Mouse (Mus musculus): ENCODE results near the gene Nxpe3. TPM values are rescaled to one million over a fixed set of nuclear protein-coding genes. Genes with fewer than 3 reads are reported as not detected.
A peak's percentile ranks its signal among the peaks of the same experiment; 100 is the strongest.

Nxpe3 gene
- polyA plus RNA-seq, 1 experiment from 2014 or later = 0.99 TPM

- Histone ChIP-seq H3K9me3 (replicated peaks; ENCODE audit: control insufficient read depth, low read length) (no peaks in the 10 kb centered on the region), H3K4me3 (ENCODE audit: low read depth, low read length) (peak overlapping the region; percentile 93), H3K27me3 (ENCODE audit: control insufficient read depth, insufficient read depth, low read length) (no peaks in the 10 kb centered on the region), H3K4me2 (peak overlapping the region; percentile 84), H3K4me1 (ENCODE audit: control insufficient read depth, insufficient read depth, low read length) (peaks cover 9% of the 10 kb centered on the region), H3K9ac (ENCODE audit: low read depth, low read length) (peak overlapping the region; percentile 86), H3K36me3 (ENCODE audit: control insufficient read depth, insufficient read depth, low read length) (peaks cover 7% of the 10 kb centered on the region), H3K27ac (ENCODE audit: low read depth, low read length) (peak overlapping the region; percentile 90)
- peak; percentile 6; the same call in 1 of the 2 replicates for ATAC-seq (replicated peaks; ENCODE audit: insufficient number of reproducible peaks, low FRiP score, low TSS enrichment)
- WGBS (ENCODE audit: insufficient replicate concordance) = under 1% methylated on average over 33 of the region's 40 CpGs
Measured at GRCm38 (mm10) chr16:55821571-55821981, 73.5 kb downstream of the Nxpe3 start.

GRCm38 (mm10) chr16:55820916-55821570, 74.0 kb downstream of the Nxpe3 start:
- ATAC-seq (replicated peaks; ENCODE audit: insufficient number of reproducible peaks, low FRiP score, low TSS enrichment) = no peak
- H3K9ac ChIP-seq (ENCODE audit: low read depth, low read length) = peak overlapping the region; percentile 86
- peak overlapping the region; percentile 84 for H3K4me2 ChIP-seq
- peaks cover 9% of the 10 kb centered on the region for H3K4me1 ChIP-seq (ENCODE audit: control insufficient read depth, insufficient read depth, low read length)
- no peaks in the 10 kb centered on the region for H3K9me3 ChIP-seq (replicated peaks; ENCODE audit: control insufficient read depth, low read length)
- 21% methylated on average over 20 of the region's 20 CpGs for WGBS (ENCODE audit: insufficient replicate concordance)
- H3K36me3 ChIP-seq (ENCODE audit: control insufficient read depth, insufficient read depth, low read length) = peaks cover 13% of the 10 kb centered on the region
- H3K27ac ChIP-seq (ENCODE audit: low read depth, low read length) = peak overlapping the region; percentile 90
- peak overlapping the region; percentile 93 for H3K4me3 ChIP-seq (ENCODE audit: low read depth, low read length)
- no peaks in the 10 kb centered on the region for H3K27me3 ChIP-seq (ENCODE audit: control insufficient read depth, insufficient read depth, low read length)

- WGBS (ENCODE audit: insufficient replicate concordance) = 59% methylated on average over 13 of the region's 13 CpGs
- ATAC-seq (replicated peaks; ENCODE audit: insufficient number of reproducible peaks, low FRiP score, low TSS enrichment) = no peak
- Histone ChIP-seq H3K27me3 (ENCODE audit: control insufficient read depth, insufficient read depth, low read length) (no peaks in the 10 kb centered on the region), H3K9ac (ENCODE audit: low read depth, low read length) (peak overlapping the region; percentile 86), H3K4me2 (peak overlapping the region; percentile 84), H3K4me3 (ENCODE audit: low read depth, low read length) (peak overlapping the region; percentile 93), H3K36me3 (ENCODE audit: control insufficient read depth, insufficient read depth, low read length) (peaks cover 20% of the 10 kb centered on the region), H3K9me3 (replicated peaks; ENCODE audit: control insufficient read depth, low read length) (no peaks in the 10 kb centered on the region), H3K4me1 (ENCODE audit: control insufficient read depth, insufficient read depth, low read length) (peaks cover 9% of the 10 kb centered on the region), H3K27ac (ENCODE audit: low read depth, low read length) (no peak overlapping the region)
Measured at GRCm38 (mm10) chr16:55820161-55820915, 74.7 kb downstream of the Nxpe3 start.

- no peak for ATAC-seq (replicated peaks; ENCODE audit: insufficient number of reproducible peaks, low FRiP score, low TSS enrichment)
- H3K4me3 ChIP-seq (ENCODE audit: low read depth, low read length) = peak overlapping the region; percentile 93
- WGBS (ENCODE audit: insufficient replicate concordance) = 64% methylated on average over 15 of the region's 15 CpGs
Measured at GRCm38 (mm10) chr16:55819186-55819861, 75.8 kb downstream of the Nxpe3 start.

GRCm38 (mm10) chr16:55817717-55818515, 77.2 kb downstream of the Nxpe3 start:
- 92% methylated on average over 28 of the region's 28 CpGs for WGBS (ENCODE audit: insufficient replicate concordance)
- Histone ChIP-seq H3K27ac (ENCODE audit: low read depth, low read length) (no peak overlapping the region), H3K27me3 (ENCODE audit: control insufficient read depth, insufficient read depth, low read length) (no peaks in the 10 kb centered on the region), H3K36me3 (ENCODE audit: control insufficient read depth, insufficient read depth, low read length) (peaks cover 32% of the 10 kb centered on the region), H3K4me2 (no peak overlapping the region), H3K4me1 (ENCODE audit: control insufficient read depth, insufficient read depth, low read length) (peaks cover 7% of the 10 kb centered on the region; the same call in 1 of the 2 replicates), H3K4me3 (ENCODE audit: low read depth, low read length) (no peak overlapping the region), H3K9ac (ENCODE audit: low read depth, low read length) (no peak overlapping the region), H3K9me3 (replicated peaks; ENCODE audit: control insufficient read depth, low read length) (no peaks in the 10 kb centered on the region)
- ATAC-seq (replicated peaks; ENCODE audit: insufficient number of reproducible peaks, low FRiP score, low TSS enrichment) = no peak

More at GRCm38 (mm10) chr16:55819186-55819861, 75.8 kb downstream of the Nxpe3 start:
- Histone ChIP-seq H3K27me3 (ENCODE audit: control insufficient read depth, insufficient read depth, low read length) (no peaks in the 10 kb centered on the region), H3K9ac (ENCODE audit: low read depth, low read length) (peak overlapping the region; percentile 34; the same call in 1 of the 2 replicates), H3K9me3 (replicated peaks; ENCODE audit: control insufficient read depth, low read length) (no peaks in the 10 kb centered on the region), H3K4me1 (ENCODE audit: control insufficient read depth, insufficient read depth, low read length) (peaks cover 9% of the 10 kb centered on the region), H3K36me3 (ENCODE audit: control insufficient read depth, insufficient read depth, low read length) (peaks cover 25% of the 10 kb centered on the region), H3K4me2 (peak overlapping the region; percentile 84), H3K27ac (ENCODE audit: low read depth, low read length) (no peak overlapping the region)

GRCm38 (mm10) chr16:55816202-55816941, 78.7 kb downstream of the Nxpe3 start:
- Histone ChIP-seq H3K4me3 (ENCODE audit: low read depth, low read length) (no peak overlapping the region), H3K27me3 (ENCODE audit: control insufficient read depth, insufficient read depth, low read length) (no peaks in the 10 kb centered on the region), H3K4me1 (ENCODE audit: control insufficient read depth, insufficient read depth, low read length) (peaks cover 7% of the 10 kb centered on the region; the same call in 1 of the 2 replicates), H3K4me2 (no peak overlapping the region), H3K9ac (ENCODE audit: low read depth, low read length) (no peak overlapping the region), H3K27ac (ENCODE audit: low read depth, low read length) (no peak overlapping the region), H3K36me3 (ENCODE audit: control insufficient read depth, insufficient read depth, low read length) (peaks cover 34% of the 10 kb centered on the region), H3K9me3 (replicated peaks; ENCODE audit: control insufficient read depth, low read length) (no peaks in the 10 kb centered on the region)
- WGBS (ENCODE audit: insufficient replicate concordance) = 93% methylated on average over 13 of the region's 13 CpGs
- ATAC-seq (replicated peaks; ENCODE audit: insufficient number of reproducible peaks, low FRiP score, low TSS enrichment) = no peak

GRCm38 (mm10) chr16:55815466-55815865, 79.6 kb downstream of the Nxpe3 start:
- 81% methylated on average over 14 of the region's 14 CpGs for WGBS (ENCODE audit: insufficient replicate concordance)
- peaks cover 34% of the 10 kb centered on the region for H3K36me3 ChIP-seq (ENCODE audit: control insufficient read depth, insufficient read depth, low read length)

More at GRCm38 (mm10) chr16:55815466-55815865, 79.6 kb downstream of the Nxpe3 start:
- Histone ChIP-seq H3K4me3 (ENCODE audit: low read depth, low read length) (no peak overlapping the region), H3K4me2 (no peak overlapping the region), H3K4me1 (ENCODE audit: control insufficient read depth, insufficient read depth, low read length) (peaks cover 7% of the 10 kb centered on the region; the same call in 1 of the 2 replicates), H3K9ac (ENCODE audit: low read depth, low read length) (no peak overlapping the region), H3K9me3 (replicated peaks; ENCODE audit: control insufficient read depth, low read length) (no peaks in the 10 kb centered on the region), H3K27ac (ENCODE audit: low read depth, low read length) (no peak overlapping the region), H3K27me3 (ENCODE audit: control insufficient read depth, insufficient read depth, low read length) (no peaks in the 10 kb centered on the region)
- ATAC-seq (replicated peaks; ENCODE audit: insufficient number of reproducible peaks, low FRiP score, low TSS enrichment) = no peak

Measured in heart, embryonic 11.5 days (tissue).